Mouse (Mus musculus): ENCODE measurements around the gene Abhd16a.
"Not testable (repeated sequence)": the region's sequence is repeated elsewhere in the genome, so short reads cannot be mapped to it uniquely, and the experiment has no call there.

GRCm38 (mm10) chr17:35123287-35123686 is 34.2 kb downstream of the Abhd16a start:
- not testable (repeated sequence) for TF ChIP-seq CTCF, EP300 (IDR thresholded peaks at IDR 0.05; ENCODE audit: low read depth)

All from liver, postnatal 0 days (tissue).